Comparison of ENCODE assay signal across 8 mouse cellular contexts in genomic region chr19:56549033-56549680, GRCm38 (mm10). TPM values are rescaled to one million over a fixed set of nuclear protein-coding genes. Genes with fewer than 3 reads are reported as not detected.
DNase-seq lines count a peak whose midpoint lies in the region; ATAC-seq and TF ChIP-seq lines count a peak whose summit lies in the region.

No protein-coding gene starts in this region.

- WGBS in forebrain, embryonic 13.5 days, result 25% methylated on average over 18 of the region's 18 CpGs
- 24% methylated on average over 18 of the region's 18 CpGs for WGBS in kidney, embryonic 14.5 days

- peaks cover 31% of the 10 kb centered on the region for H3K36me3 ChIP-seq in forebrain, embryonic 13.5 days (ENCODE audit: poor library complexity, severe bottlenecking)
- H3K36me3 ChIP-seq in kidney, embryonic 14.5 days (ENCODE audit: control insufficient read depth, insufficient read depth, low read length), result peaks cover 21% of the 10 kb centered on the region
- H3K36me3 ChIP-seq in myocyte (ENCODE audit: control insufficient read depth, insufficient read depth), result peaks cover 25% of the 10 kb centered on the region

- no peak for TF ChIP-seq POLR2A in myocyte (IDR thresholded peaks at IDR 0.05; ENCODE audit: insufficient read length, low read depth)

- peak overlapping the region; percentile 98 for H3ac ChIP-seq in myocyte (ENCODE audit: control insufficient read depth, insufficient read length)

- H3K79me2 ChIP-seq in myocyte (ENCODE audit: control insufficient read depth, insufficient read depth), result peaks cover 41% of the 10 kb centered on the region

- peak; percentile 56 for DNase-seq in retina, embryonic 14.5 days (ENCODE audit: low spot score)
- DNase-seq in retina, postnatal 1 day, result no peak
- no peak for DNase-seq in cerebellum, adult 18-20 months
- DNase-seq in layer of hippocampus, adult 9-11 months, result no peak
- DNase-seq in frontal cortex, postnatal 14 days (ENCODE audit: low spot score in 2 of 2), result no peak

- no peak for ATAC-seq in forebrain, embryonic 13.5 days
- ATAC-seq in kidney, embryonic 14.5 days (ENCODE audit: low FRiP score, low TSS enrichment), result no peak

- H3K4me2 ChIP-seq in forebrain, embryonic 13.5 days, result peak overlapping the region; percentile 73
- peak overlapping the region; percentile 74 for H3K4me2 ChIP-seq in kidney, embryonic 14.5 days (replicated peaks; ENCODE audit: low read depth, low read length)
- peak overlapping the region; percentile 90 for H3K4me2 ChIP-seq in myocyte (ENCODE audit: low read depth)

- no peaks in the 10 kb centered on the region for H3K9me3 ChIP-seq in forebrain, embryonic 13.5 days (replicated peaks)
- H3K9me3 ChIP-seq in kidney, embryonic 14.5 days (ENCODE audit: control insufficient read depth, low read length), result no peaks in the 10 kb centered on the region

- no peaks in the 10 kb centered on the region for H3K27me3 ChIP-seq in forebrain, embryonic 13.5 days
- no peaks in the 10 kb centered on the region for H3K27me3 ChIP-seq in kidney, embryonic 14.5 days (ENCODE audit: control insufficient read depth, insufficient read depth, low read length)
- H3K27me3 ChIP-seq in myocyte (ENCODE audit: control insufficient read depth, insufficient read depth, insufficient read length), result no peaks in the 10 kb centered on the region

- peak overlapping the region; percentile 96 for H3K9ac ChIP-seq in forebrain, embryonic 13.5 days
- H3K9ac ChIP-seq in kidney, embryonic 14.5 days (ENCODE audit: low read depth, low read length), result peak overlapping the region; percentile 95

- H3K4me1 ChIP-seq in forebrain, embryonic 13.5 days, result peaks cover 25% of the 10 kb centered on the region
- H3K4me1 ChIP-seq in kidney, embryonic 14.5 days (ENCODE audit: control insufficient read depth, insufficient read depth, low read length), result peaks cover 11% of the 10 kb centered on the region

- H3K4me3 ChIP-seq in forebrain, embryonic 13.5 days, result peak overlapping the region; percentile 94
- H3K4me3 ChIP-seq in kidney, embryonic 14.5 days (ENCODE audit: low read length), result peak overlapping the region; percentile 89
- peak overlapping the region; percentile 91 for H3K4me3 ChIP-seq in myocyte

- H3K27ac ChIP-seq in forebrain, embryonic 13.5 days, result peak overlapping the region; percentile 94; the same call in 1 of the 2 replicates
- peak overlapping the region; percentile 98 for H3K27ac ChIP-seq in kidney, embryonic 14.5 days (ENCODE audit: low read depth, low read length)

TF ChIP-seq in myocyte, 11 proteins besides CTCF, POLR2A, EP300 and RAD21:
- TF ChIP-seq SRF (IDR thresholded peaks at IDR 0.05; ENCODE audit: control insufficient read depth, insufficient read length, low read depth) (no peak), TCF12 (IDR thresholded peaks at IDR 0.05; ENCODE audit: insufficient read depth, poor library complexity, severe bottlenecking) (no peak), MAX (IDR thresholded peaks at IDR 0.05; ENCODE audit: low read depth) (no peak), TCF3 (IDR thresholded peaks at IDR 0.05; ENCODE audit: insufficient read length, low read depth) (no peak), MYOD1 (IDR thresholded peaks at IDR 0.05; ENCODE audit: control insufficient read depth in 1 of 3, insufficient read length in 2 of 3, low read depth in 2 of 3) (no peak), REST (IDR thresholded peaks at IDR 0.05; ENCODE audit: insufficient read depth, insufficient read length) (no peak), E2F4 (IDR thresholded peaks at IDR 0.05; ENCODE audit: insufficient read depth) (no peak), POLR2AphosphoS2 (IDR thresholded peaks at IDR 0.05; ENCODE audit: insufficient read length, low read depth) (no peak), CEBPB (IDR thresholded peaks at IDR 0.05; ENCODE audit: insufficient read depth, poor library complexity, severe bottlenecking) (no peak), MYOG (IDR thresholded peaks at IDR 0.05; ENCODE audit: control insufficient read depth in 1 of 3, insufficient read depth in 1 of 3, insufficient read length in 2 of 3, low read depth in 2 of 3) (no peak)

RNA-seq across cellular contexts. Expression of gene Nhlrc2, which starts 1.1 kb away (rescaled TPM):
- polyA plus RNA-seq in forebrain, embryonic 13.5 days (2015; fragmentation: Nextera tagmentation; extraction: Ambion mirVana), result 12.9 and 13.4 TPM in 2 replicates
- polyA plus RNA-seq in kidney, embryonic 14.5 days (2014; fragmentation: Nextera tagmentation; extraction: Ambion mirVana), result 11.8 and 17.8 TPM in 2 replicates
- polyA plus RNA-seq in myocyte (2012; fragmentation: generic; extraction: Trizol), result 6.9 TPM

RNA-seq across cellular contexts. Expression of gene Dclre1a, which starts 1.1 kb away (rescaled TPM):
- 13.9 and 14.3 TPM in 2 replicates for polyA plus RNA-seq in forebrain, embryonic 13.5 days (2015; fragmentation: Nextera tagmentation; extraction: Ambion mirVana)
- polyA plus RNA-seq in kidney, embryonic 14.5 days (2014; fragmentation: Nextera tagmentation; extraction: Ambion mirVana), result 13.0 and 19.8 TPM in 2 replicates
- 3.3 TPM for polyA plus RNA-seq in myocyte (2012; fragmentation: generic; extraction: Trizol)
